Mouse (Mus musculus) limb, embryonic 14.5 days (tissue): ENCODE data around the gene Syde2. TPM values are rescaled to one million over a fixed set of nuclear protein-coding genes. Genes with fewer than 3 reads are reported as not detected.
A peak's percentile ranks its signal among the peaks of the same experiment; 100 is the strongest.

Experiments
- ATAC-seq: fragments of 200-750 bp; cut with Nextera tagmentation; 2 replicates; pipeline ENCODE4 v1.8.0; 2017; ENCODE audit warnings: low read depth, moderate number of reproducible peaks, moderate TSS enrichment; ENCODE audit not compliant: low FRiP score
- DNase-seq: peaks from one replicate; pipeline ENCODE4 v3.0.0-alpha.2; 2015; ENCODE audit warnings: low spot score
- H3K27ac ChIP-seq: fragments of 300-500 bp; sonication (generic); replicated peaks from 2 replicates; pipeline ENCODE4 v1.5.1; 2014; ENCODE audit warnings: low read depth, mild to moderate bottlenecking, low read length, moderate library complexity, mixed read lengths
- H3K27me3 ChIP-seq: fragments of 300-500 bp; sonication (generic); 2 replicates; pipeline ENCODE4 v1.6.1; 2014; ENCODE audit warnings: low read length, mixed read lengths; ENCODE audit not compliant: control insufficient read depth, insufficient read depth
- H3K36me3 ChIP-seq: fragments of 300-500 bp; sonication (generic); 2 replicates; pipeline ENCODE4 v1.6.1; 2014; ENCODE audit warnings: mild to moderate bottlenecking, low read length, moderate library complexity, mixed read lengths; ENCODE audit not compliant: control insufficient read depth, insufficient read depth
- H3K4me1 ChIP-seq: fragments of 300-500 bp; sonication (generic); 2 replicates; pipeline ENCODE4 v1.6.1; 2014; ENCODE audit warnings: antibody characterized with exemption, low read length, mixed read lengths; ENCODE audit not compliant: control insufficient read depth, insufficient read depth
- H3K4me2 ChIP-seq: fragments of 300-500 bp; sonication (generic); replicated peaks from 2 replicates; pipeline ENCODE4 v1.6.1; 2014; ENCODE audit warnings: low read depth, mild to moderate bottlenecking, low read length, moderate library complexity; ENCODE audit not compliant: severe bottlenecking
- H3K4me3 ChIP-seq: fragments of 300-500 bp; sonication (generic); replicated peaks from 2 replicates; pipeline ENCODE4 v1.5.1; 2014; ENCODE audit warnings: low read length
- H3K9ac ChIP-seq: fragments of 300-500 bp; sonication (generic); 2 replicates; pipeline ENCODE4 v1.6.1; 2014; ENCODE audit warnings: mild to moderate bottlenecking, low read depth, low read length, moderate library complexity; ENCODE audit not compliant: severe bottlenecking
- H3K9me3 ChIP-seq: fragments of 300-500 bp; sonication (generic); 2 replicates; pipeline ENCODE4 v1.6.1; 2016; ENCODE audit warnings: low read length; ENCODE audit not compliant: control insufficient read depth
- POLR2A ChIP-seq: fragments of 200-500 bp; IDR thresholded peaks from 2 replicates; pipeline ENCODE4 v1.8.0; 2012; ENCODE audit warnings: inconsistent platforms, mild to moderate bottlenecking, moderate library complexity, borderline replicate concordance; ENCODE audit not compliant: insufficient read depth, insufficient read length; ENCODE audit errors: extremely low read depth
- WGBS: fragments of 180-500 bp; shearing (Covaris S2); extraction: QIAGEN DNeasy Blood & Tissue Kit; methylation state at CpG from one replicate; pipeline ENCODE4 v1.1.7; 2014; 5-methylcytosine and 5-hydroxymethylcytosine counted together
- polyA plus RNA-seq, 2 experiments: library from polyadenylated mRNA; depleted of rRNA in 1 of 2; stranded (reverse) in 1 of 2; unstranded in 1 of 2; fragments of >200 nt; fragmentation: Nextera tagmentation in 1 of 2; extraction: Ambion mirVana in 1 of 2; gene quantifications; 2 replicates each; pipeline versions ENCODE4 v1.2.1 to v1.2.3; 2012 to 2014

Gene Syde2
- polyA plus RNA-seq, 2 experiments = 2.8 to 6.0 TPM

DNA sequence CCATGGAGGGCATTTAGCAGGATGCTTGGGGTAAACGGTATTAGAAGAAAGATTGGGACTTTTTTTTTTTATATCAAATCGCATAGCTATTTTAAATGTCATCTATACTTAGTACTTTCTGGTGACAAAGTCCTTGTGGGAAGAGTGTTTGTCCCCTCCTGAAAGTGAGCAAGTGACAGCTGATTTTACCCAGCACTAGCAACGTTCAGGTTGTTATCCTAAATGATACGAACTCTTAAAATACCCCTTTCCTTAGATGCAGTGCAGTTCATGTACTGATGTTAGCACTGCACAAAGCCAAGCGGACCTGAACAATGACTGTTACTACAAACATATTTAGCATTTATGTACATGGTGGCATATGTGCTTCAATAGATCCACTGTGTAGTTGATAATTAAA is 20.9 kb upstream of the Syde2 start:
- no peak overlapping the region for H3K4me2 ChIP-seq
- no peak for TF ChIP-seq POLR2A
- DNase-seq = no peak
- peaks cover 24% of the 10 kb centered on the region for H3K4me1 ChIP-seq
- H3K27ac ChIP-seq = no peak overlapping the region
- H3K9me3 ChIP-seq = no peaks in the 10 kb centered on the region
- H3K9ac ChIP-seq = no peak overlapping the region
- H3K27me3 ChIP-seq = no peaks in the 10 kb centered on the region
- 88% methylated on average over 5 of the region's 5 CpGs for WGBS
- H3K36me3 ChIP-seq = no peaks in the 10 kb centered on the region
- ATAC-seq = no peak
- no peak overlapping the region for H3K4me3 ChIP-seq

DNA sequence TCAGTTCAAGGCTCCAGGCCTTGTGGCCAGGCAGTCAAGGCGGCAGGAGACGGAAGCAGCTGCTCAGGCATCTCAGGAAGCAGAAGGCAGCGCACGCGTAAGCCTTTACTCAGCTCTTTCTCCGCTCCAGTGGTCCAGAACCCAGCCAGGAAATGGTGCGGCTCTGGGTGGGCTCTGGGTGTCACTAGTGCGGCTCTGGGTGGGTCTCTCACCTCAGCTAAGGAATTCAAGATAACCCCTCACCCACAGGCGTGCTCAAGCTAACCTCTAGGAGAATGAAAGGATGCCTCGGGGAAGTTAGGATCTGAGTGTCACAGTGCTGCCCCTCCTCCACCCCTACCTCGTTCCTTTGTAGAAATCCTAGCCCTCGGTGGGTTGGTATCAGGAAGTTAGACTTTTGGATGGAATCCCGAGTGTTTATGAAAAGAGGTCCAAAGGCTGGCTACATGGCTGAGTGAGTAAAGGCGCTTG is 18.6 kb upstream of the Syde2 start:
- 43% methylated on average over 14 of the region's 14 CpGs for WGBS
- H3K4me2 ChIP-seq = no peak overlapping the region

DNA sequence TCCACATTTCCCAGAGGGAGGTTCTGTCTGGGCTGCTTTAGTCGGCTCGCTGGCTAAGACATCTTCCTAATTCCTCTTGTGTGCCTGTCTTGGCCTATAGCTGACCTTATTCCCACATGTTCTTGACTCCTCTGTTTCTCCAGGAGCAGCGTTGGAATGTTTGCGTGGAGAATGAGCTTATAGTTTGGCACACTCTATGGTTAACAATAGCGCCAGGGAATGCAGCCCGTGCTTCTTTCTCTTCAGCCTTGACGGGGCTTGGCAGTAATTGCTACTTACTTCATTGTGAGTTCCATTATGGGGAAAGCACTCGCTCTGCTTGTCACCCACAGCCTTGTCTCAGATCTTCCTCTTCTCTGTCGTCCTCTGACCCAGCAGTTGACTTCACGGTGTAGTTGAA is 16.2 kb upstream of the Syde2 start:
- H3K36me3 ChIP-seq = no peaks in the 10 kb centered on the region
- no peaks in the 10 kb centered on the region for H3K9me3 ChIP-seq
- WGBS = 72% methylated on average over 10 of the region's 10 CpGs
- ATAC-seq (no peak), DNase-seq (peak; percentile 54)
- H3K4me2 ChIP-seq = no peak overlapping the region
- no peaks in the 10 kb centered on the region for H3K4me1 ChIP-seq
- no peak overlapping the region for H3K27ac ChIP-seq
- no peak overlapping the region for H3K4me3 ChIP-seq
- no peaks in the 10 kb centered on the region for H3K27me3 ChIP-seq
- H3K9ac ChIP-seq = no peak overlapping the region
- no peak for TF ChIP-seq POLR2A

More for the DNA sequence above, 18.6 kb upstream of the Syde2 start:
- no peaks in the 10 kb centered on the region for H3K36me3 ChIP-seq
- H3K4me1 ChIP-seq = peaks cover 9% of the 10 kb centered on the region
- H3K27ac ChIP-seq = no peak overlapping the region
- H3K9ac ChIP-seq = no peak overlapping the region
- DNase-seq (no peak), ATAC-seq (no peak)
- TF ChIP-seq POLR2A = no peak
- no peak overlapping the region for H3K4me3 ChIP-seq
- no peaks in the 10 kb centered on the region for H3K9me3 ChIP-seq
- H3K27me3 ChIP-seq = no peaks in the 10 kb centered on the region

DNA sequence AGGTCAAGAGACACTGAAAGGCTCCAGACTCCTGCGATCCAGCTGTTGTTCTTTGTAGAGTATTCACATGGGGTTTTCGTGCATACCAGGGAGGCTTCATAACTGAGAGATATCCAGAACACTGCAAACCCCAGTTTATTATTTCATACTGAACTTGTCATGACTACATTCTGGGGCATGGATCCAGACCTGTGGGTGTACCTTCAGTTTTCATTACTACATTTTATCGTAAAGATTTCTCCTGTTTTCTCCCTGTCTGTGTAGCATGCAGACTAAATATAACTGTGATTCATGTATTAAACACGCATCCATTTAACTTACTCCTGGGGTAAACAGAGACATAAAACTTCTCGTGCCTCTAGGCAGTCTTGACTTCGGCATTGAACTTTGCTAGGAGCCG is 12.7 kb upstream of the Syde2 start:
- Histone ChIP-seq H3K9me3 (no peaks in the 10 kb centered on the region), H3K4me1 (no peaks in the 10 kb centered on the region), H3K36me3 (no peaks in the 10 kb centered on the region), H3K4me3 (no peak overlapping the region), H3K27me3 (no peaks in the 10 kb centered on the region), H3K27ac (no peak overlapping the region), H3K9ac (no peak overlapping the region), H3K4me2 (no peak overlapping the region)
- WGBS = 63% methylated on average over 7 of the region's 7 CpGs
- DNase-seq (no peak), ATAC-seq (no peak)
- TF ChIP-seq POLR2A = no peak

DNA sequence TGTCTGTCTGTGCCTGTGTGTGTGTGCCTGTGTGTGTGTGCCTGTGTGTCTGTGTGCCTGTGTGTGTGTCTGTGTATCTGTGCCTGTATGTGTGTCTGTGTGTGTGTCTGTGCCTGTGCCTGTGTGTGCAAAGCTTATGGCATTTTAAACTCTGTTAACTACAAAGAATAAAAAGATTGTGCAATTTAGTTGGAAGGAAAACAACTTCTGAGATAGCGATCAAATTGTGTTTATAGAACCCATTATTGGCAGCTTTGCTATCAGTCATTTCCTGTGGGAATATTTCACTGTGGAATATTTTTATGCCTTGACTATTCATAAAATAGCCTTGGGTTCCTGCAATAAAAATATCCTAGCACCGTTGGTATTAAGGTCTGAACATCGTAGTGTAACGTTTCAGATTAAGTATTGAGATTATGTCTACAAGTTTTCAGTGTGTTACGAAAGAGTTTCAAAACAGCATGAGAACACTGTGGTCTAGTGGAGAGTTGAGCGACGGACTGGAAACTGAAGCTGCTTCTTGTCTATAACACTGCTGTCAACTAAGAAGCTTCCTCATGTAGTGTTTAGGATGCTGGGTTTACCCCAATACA is 2.2 kb upstream of the Syde2 start:
- Histone ChIP-seq H3K4me1 (peaks cover 5% of the 10 kb centered on the region), H3K9me3 (no peaks in the 10 kb centered on the region), H3K4me3 (no peak overlapping the region), H3K36me3 (no peaks in the 10 kb centered on the region), H3K9ac (no peak overlapping the region), H3K27ac (no peak overlapping the region), H3K27me3 (no peaks in the 10 kb centered on the region), H3K4me2 (no peak overlapping the region)
- no peak for ATAC-seq
- no peak for TF ChIP-seq POLR2A
- DNase-seq = no peak
- WGBS = 70% methylated on average over 7 of the region's 7 CpGs
